Mouse (Mus musculus) inflammation-experienced regulatory T-cells, adult 6 months (primary cell): ENCODE results near the gene Ntn1. TPM values are rescaled to one million over a fixed set of nuclear protein-coding genes. Genes with fewer than 3 reads are reported as not detected.

ENCODE experiments used
- ATAC-seq: one replicate; pipeline ENCODE4 v1.8.0; 2017
- polyA plus RNA-seq, 3 experiments: library from polyadenylated mRNA; unstranded; fragments of 100-300 nt; shearing (Covaris generic); gene quantifications; one replicate each; pipeline ENCODE4 v1.2.1; 2017

Gene Ntn1
- polyA plus RNA-seq, 3 experiments from 2014 or later: 0.13 to 0.31 (median 0.18) TPM

DNA sequence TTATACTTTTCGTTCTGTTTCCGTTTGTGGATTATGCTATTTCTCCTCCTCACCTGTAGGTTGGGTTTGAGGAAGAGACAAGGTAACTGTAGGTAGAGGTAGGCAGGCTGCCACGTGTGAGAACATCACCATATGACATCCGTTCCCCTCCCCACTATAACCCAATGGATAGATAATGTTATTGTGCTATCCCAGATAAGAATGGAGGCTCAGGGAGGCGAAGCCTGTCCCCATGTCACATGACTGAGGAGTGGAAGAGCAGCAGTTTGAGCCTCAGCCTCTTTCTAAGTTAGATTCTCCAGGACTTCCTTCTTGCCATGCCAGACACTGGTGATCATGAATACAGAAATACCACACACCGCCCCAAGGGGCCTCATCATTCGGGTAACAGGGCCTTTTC lies 223.2 kb downstream of the Ntn1 start:
- ATAC-seq: no peak

DNA sequence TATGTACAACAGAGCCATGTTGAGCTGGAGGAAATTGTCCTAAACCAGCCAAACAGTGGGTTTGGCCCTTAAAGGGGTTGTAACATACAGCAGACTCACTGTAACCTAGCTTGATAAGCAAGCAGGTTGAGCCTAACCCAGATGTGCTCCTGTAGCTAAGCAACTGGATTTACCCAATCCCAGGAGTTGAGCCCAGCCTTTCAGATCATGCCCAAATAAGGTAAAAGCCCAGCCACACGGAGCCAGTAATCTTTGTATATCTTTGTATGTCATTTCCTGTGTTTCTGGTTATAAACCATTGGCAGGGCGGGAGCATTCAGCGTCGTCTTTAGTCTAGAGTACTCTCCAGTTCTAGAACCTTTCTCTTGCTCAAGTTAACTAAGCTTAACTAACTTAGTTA lies 224.1 kb downstream of the Ntn1 start:
- no peak for ATAC-seq

DNA sequence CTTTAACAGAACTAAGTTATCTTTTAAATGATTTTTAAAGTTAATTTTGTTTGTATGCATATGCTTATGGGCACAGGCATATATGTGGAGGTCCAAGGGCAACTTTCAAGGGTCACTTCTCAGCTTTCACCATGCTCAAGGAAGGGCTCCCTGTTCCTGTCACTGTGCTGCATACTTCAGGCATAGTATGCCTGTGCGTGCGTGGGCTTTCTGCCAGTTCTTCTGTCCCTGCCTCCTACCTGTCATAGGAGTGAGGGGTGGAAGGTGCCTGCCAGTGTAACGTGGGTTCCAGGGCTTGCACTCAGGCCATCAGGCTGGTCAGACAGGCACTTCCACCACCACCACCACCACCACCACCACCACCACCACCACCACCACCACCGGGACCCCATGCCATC lies 228.0 kb downstream of the Ntn1 start:
- no peak for ATAC-seq

DNA sequence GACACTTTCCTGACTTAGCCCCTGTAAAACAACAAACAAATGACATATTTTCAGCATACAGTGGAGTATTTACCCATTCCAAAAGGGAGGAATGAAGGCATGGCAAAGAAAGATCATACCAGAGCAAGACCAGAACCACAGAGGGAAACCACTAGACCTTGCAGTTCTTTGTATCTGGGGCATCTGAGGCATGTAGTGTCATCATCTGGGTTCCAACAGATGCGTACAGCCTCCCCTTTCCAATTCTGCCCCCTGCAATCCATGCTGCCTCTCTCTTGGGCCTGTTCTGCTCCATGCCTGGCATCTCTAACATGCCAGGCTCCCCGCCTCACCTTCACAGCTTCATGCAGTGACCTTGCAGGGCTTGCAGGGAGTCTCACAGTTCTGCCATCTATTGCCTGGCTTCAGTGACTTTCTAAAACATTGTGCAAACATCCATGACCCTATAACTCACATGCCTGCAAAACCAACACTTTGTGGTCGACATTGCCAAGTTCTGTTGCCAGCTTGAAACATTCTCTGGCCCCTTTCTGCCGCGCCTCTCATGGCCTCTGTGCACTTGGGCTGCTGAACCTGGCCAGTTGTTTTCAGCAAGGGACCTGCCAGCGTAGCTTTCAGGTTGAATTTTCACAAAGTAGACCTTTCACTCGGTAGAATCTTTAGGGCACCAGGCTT lies 228.5 kb downstream of the Ntn1 start:
- ATAC-seq: no peak

DNA sequence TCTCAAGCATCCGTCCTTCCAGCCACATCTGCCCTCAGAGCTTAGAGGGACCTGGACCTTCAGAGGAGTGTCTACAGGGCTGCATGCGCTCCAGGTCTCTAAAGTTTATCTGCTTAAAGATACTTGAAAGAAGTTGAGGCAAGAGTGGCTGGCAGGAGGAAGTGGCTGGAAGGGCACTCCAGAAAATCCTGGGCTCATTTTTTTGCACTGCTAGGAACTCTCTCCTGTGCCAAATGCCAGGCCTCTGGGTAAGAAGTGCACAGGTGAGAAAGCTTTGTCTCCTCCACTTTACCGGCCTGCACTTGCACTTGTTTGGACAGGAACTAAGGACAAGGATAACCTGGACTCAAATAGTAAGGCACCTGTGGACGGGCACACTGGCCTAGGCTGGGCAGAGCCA lies 232.2 kb downstream of the Ntn1 start:
- no peak for ATAC-seq

DNA sequence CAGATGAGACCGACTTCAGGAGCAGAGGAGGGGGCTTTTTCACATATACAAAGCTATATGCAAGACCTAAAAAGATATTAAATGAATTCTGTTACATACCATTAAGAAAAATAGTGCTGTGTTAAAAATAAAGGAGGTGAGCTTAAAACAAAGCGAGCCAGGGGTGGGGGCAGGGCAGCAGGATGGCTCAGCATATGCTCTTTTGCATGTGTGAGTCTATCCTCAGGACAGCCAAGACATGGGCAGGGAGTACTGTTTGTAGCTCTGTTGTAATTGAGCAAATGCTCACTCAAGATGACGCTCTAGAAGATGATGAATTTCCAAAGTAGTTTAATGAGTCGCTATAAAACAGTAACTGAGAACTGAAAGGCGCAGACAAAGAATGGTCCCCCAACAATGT lies 236.2 kb downstream of the Ntn1 start:
- ATAC-seq: no peak

DNA sequence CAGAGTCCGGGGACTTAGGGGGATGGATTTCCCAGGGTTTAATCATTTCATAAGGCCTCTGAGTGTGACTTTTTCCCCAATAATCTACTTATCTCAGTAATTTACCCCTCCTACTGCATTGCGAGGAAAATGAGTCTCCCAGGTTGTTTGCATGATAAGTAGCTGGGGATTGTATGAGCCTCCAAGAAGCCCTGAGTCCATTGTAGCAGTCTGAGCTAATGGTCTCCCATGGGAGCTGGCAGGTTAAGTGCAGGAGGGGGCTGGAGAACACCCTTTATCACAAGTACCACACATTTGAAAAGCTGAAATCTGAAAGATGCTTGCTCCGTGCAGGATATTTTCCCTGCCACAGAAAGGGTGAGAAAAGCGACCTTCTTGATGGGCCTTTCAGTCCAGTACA lies 240.8 kb downstream of the Ntn1 start:
- no peak for ATAC-seq

Other genes starting within 250 kb of the Ntn1 start
- gene Pik3r5, start 31.3 kb upstream of the Ntn1 start, polyA plus RNA-seq: 10 to 100 TPM; 18.4 to 24.9 (median 20.6) TPM
- not detected for gene Pik3r6, start 102.2 kb upstream of the Ntn1 start, polyA plus RNA-seq
- not detected for gene Mfsd6l, start 155.4 kb upstream of the Ntn1 start, polyA plus RNA-seq
- gene Ccdc42, start 186.2 kb upstream of the Ntn1 start, polyA plus RNA-seq: not detected